Mouse (Mus musculus) bone marrow macrophage, adult 2 months (primary cell): ENCODE results near the gene Ankrd66.

Experiments used
- CTCF ChIP-seq: IDR thresholded peaks from 2 replicates; pipeline ENCODE4 v1.5.1; 2012; ENCODE audit warnings: low read depth, mild to moderate bottlenecking, low read length, moderate library complexity
- POLR2A ChIP-seq: IDR thresholded peaks from 2 replicates; pipeline ENCODE4 v1.6.1; 2012; ENCODE audit warnings: mild to moderate bottlenecking, low read depth, low read length, borderline replicate concordance

GRCm38 (mm10) chr17:43503861-43504593 lies 39.4 kb downstream of the Ankrd66 start:
- TF ChIP-seq CTCF (no peak), POLR2A (no peak)
